Mouse (Mus musculus): ENCODE data around the gene Alg6.

Gene Alg6

DNA sequence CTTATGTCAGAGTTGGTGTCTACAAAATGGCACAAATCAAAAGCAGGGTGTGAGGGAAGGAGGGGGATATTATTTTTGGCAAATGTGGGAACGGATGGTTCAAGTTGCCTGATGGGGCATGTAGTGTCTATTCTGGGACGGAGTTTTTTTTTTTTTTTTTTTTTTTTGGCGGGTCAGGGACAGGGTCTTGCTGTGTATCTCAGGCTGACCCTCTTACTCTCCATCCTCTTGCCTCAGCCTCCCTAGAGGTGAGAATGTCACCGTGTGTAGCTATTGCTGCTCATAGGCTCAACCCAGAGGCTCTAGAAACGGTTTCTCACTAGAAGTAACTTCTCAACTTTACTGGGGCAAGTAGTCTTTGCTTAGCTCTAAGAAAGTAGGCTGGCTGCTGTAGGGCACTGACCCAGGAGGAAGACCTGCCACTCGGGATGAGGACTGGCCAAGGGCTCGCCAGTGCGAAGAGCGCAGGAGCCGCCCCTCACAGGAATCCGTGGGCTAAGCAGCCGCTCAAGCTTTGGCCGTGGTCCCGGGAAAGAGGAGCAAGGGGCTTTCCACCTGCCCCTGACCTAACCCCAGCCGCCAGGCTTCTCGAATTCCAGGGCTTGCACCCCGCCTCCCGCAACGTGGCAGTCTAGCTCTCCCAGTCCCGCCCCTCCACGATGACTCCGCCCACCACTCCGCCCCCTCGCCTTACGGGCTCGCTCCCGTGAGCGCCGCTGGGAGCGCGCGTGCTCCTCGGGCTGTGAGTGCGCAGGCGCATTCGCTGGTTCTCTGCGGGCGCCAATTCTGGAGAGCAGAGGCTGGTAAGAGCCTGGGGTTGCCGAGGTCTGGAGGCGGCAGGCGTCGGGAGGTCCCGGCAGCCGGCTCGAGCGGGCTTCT lies at the start of gene Alg6:
Gene Alg6 (plus strand): TSS at position 761 of the 879 bp plus-strand sequence.
- ATAC-seq (ENCODE audit: low TSS enrichment): peak; percentile 98

DNA sequence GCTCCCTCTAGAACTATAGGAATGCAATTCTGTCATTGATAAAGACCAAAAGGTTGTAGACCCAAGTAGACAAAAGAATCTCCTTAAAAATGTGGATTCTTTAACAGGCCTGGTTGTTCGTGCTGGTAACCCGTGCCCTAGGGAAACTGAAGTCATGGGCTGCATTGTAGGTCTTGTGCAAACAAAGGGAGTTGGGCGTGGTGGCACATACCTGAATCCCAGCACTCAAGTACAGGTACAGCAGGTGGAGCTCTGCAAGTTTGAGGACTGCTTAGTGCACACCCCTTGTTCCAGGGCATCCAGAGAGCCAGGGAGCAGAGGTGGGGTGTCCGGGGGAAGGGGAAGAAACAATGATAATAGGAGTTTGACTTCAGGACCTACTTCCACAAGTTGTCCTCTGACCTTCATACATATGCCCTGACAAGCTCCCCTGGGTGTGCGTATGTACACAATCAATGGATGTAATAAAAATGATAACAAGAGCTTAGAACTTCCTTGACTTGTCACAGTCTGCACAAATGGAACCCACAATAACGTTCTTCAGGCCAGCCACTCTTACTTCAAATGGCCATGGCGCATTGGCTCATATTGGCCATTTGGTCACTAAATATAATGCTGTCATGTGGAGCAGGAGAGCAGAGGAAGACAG lies 45.1 kb upstream of the Alg6 start:
- ATAC-seq (ENCODE audit: low TSS enrichment): no peak

DNA sequence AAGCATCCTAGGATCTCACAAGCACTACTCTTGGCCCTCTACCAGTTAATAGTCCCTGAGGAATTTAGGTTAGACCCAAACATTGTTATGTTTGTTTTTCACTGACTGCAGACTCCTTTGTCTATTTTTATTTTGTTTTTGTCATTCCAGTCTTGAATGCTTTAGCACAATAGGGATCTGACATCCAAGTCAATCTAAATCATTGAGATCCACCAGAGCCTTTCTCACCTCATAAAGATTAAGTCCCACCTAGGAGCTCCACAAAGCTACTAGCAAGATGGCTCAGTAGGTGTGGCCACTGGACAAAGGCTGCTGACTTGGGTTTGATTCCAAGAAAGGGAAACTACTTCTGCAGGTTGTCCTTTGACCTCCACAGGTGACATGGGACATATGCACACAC lies 40.3 kb upstream of the Alg6 start:
- ATAC-seq (ENCODE audit: low TSS enrichment): no peak

DNA sequence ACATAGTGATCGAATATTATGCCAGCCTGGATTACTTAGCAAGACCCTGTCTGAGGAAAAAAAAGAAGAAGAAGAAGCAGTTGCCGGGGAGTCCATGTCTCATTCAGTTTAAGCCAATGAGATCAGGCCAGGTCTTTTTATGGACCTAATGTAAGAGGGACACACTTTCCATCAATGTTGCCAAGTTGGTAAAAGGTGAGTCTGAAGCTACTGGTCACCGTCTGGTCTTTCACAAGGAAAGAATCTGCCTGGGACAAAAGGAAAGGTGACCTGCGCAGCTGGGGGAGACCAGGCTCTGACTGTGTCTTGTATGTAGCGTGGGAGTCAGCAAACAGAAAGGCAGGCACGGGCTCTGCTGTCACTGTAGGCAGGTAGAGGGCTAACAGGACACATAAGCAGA lies 31.5 kb upstream of the Alg6 start:
- ATAC-seq (ENCODE audit: low TSS enrichment): no peak

DNA sequence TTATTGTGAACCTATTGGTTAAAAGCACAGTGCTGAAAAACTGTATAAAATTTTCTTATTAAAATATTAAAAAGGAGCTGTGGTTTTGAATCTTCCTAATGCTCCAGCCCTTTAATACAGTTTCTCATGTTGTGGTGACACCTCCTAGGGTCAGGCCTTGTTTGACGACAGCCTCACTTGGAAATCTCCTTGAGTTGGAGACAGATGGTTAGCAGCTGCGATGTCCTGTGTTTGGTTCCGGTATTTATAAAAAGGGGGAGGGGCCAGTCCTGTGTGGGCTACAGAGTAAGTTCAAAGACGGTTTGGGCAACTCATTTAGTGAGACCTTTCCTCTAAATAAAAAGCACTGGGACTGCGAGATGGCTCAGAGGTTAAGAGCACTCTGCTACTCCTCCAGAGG lies 29.2 kb upstream of the Alg6 start:
- no peak for ATAC-seq (ENCODE audit: low TSS enrichment)

DNA sequence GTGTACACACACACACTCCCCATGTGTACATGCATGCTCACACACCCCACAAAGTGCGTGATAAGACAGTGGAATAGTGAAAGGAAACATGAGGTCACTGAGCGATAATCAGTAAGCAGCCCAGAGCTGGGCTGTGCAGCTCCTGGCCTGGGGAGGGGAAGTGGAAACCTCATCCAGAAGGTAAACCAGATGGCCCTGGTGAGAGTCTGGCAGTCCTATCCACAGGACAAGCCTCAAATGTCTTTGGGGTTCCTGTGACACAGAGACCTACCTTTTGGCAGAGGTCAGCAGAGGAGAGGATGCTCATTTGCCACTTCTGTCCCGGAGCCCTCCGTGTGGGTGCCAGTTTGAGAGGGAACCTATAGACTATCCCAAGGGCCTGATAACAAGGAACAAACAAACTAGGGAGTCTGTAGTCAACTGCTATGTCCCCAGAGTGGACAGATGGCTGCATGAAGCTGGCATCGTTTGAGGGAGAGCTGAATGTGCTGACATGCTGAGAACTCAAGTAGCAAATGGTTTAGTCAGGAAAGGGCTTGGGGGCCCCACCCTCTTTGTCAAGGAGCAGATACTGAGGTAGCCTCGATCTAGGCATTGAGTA lies 2.8 kb upstream of the Alg6 start:
- no peak for ATAC-seq (ENCODE audit: low TSS enrichment)

DNA sequence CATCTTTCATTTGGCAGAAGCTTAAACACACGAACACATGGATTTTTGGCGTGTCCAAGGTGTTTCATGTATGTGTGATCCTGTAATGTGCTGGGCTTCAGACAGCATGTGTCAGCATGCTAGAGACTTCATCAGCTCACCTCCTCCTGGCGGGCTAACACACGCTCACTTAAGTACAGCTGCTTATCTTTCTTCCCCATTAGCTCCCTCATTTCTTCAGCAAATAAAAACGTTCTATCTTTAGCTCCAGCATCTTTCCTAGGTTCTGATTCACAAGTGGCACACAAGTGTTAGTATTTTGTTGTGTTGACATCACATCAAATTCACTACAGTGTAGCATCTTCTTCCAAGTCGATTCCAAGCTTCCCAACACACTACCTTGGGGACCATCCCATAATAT lies 1.5 kb upstream of the Alg6 start:
- no peak for ATAC-seq (ENCODE audit: low TSS enrichment)

DNA sequence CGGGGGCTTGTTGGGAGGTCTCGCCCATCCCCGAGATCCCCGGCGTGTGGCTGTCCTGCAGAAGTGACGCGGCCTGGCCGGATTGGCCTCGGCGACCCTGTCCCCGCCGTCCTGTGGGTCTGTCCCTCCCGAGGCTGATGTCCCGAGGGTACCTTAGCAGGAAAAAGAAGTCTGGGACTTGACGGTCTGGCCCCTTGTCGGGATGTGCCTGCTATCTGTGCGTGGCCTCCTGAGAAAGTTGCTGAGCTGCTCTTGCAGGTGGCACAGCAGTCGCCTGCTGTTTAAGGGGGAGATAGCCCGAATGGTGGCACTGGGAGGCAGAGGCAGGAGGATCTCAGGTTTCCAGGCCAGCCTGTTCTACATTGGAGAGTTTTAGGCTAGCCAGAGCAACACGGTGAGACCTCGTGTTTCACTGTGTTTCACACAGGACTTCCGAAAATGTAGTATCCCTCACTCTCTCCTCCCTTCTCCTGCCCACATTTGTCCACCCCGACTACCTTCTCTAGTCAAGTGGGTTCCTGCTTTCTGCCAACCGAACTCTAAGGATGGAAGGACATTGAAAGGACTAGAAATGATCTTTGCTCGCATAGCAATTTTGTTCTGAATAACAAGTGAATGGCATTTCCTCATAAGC lies 436 bp downstream of the Alg6 start:
- ATAC-seq (ENCODE audit: low TSS enrichment): peak; percentile 65

DNA sequence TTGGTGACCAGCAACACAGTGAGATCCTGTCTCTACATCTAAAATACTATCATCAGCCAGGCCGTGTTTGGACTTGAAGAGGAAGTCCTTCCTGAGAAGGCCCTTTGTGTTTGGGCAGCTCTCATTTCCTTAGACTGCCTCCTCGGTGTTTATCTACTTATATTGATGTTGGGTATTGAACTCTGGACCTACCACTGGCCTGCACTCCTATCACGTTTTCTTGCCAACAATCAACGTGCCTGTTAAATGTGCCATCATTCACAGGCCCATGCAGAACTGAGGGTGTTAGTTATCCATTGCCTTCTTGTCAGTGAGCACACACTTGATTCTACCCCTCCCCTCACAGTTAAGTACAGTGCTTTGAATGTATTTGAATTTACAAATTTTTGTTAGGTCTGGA lies 2.4 kb downstream of the Alg6 start:
- ATAC-seq (ENCODE audit: low TSS enrichment): no peak

DNA sequence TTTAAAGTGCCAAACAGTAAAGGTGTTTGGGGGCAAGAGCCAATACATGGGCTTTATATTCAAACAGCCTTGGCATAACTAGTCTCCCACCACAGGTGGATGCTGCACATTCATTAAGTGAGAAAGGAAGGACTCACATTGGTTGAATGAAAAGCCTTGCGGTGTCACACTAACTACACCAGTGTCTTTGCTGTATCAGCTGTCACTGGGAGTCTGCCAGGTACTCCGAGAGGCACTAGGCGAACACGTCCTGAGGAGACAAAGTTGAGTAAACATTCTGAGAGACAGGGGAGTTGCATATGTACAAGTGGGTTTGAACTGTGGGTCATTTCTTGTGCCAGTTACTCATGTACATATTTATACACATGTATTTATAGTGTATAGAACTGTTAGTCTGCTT lies 8.9 kb downstream of the Alg6 start:
- ATAC-seq (ENCODE audit: low TSS enrichment): no peak

DNA sequence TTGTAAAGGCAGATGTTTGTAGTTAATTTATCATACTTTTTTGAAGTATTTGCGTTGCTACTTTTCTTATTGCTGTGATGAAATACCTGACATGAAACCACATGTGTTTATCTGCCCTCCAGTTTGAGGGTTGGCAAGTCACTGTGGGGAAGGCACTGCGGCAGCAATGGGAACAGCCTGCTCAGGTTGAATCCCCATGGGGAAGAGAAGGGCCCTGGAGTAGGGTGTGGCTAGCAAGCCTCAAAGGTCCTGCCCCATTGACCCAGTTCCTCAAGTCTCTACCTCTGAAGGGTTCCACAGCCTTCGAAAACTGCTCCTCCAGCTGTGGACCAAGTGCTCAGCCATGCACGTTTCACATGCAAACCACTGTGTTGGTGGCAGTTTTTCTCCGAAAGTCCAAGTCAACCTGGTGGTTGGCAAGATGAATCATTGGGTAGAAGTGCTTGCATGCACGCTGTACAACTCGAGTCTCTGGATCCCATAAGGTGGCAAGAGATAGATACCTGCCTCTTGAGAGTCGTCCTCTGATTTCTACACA lies 10.5 kb downstream of the Alg6 start:
- ATAC-seq (ENCODE audit: low TSS enrichment): no peak

DNA sequence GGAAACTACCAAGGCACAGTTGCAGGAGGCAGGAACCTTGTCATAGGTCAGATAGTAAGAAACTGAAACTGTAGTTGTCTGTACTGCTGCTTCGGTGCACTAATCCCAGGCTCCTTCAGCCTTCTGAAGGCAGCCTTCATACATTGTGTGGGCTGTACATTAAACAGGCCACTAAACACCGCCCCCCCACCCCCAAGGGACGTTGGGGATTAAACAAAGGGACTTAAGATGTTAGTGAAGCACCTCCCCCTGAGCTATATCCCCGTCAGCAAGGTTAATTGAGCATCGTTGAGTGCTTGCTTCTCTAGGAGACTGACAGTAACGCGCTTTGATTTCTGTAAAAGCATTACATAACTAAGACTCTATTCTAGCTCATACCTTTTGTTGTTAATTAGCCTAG lies 24.4 kb downstream of the Alg6 start:
- ATAC-seq (ENCODE audit: low TSS enrichment): peak; percentile 47

DNA sequence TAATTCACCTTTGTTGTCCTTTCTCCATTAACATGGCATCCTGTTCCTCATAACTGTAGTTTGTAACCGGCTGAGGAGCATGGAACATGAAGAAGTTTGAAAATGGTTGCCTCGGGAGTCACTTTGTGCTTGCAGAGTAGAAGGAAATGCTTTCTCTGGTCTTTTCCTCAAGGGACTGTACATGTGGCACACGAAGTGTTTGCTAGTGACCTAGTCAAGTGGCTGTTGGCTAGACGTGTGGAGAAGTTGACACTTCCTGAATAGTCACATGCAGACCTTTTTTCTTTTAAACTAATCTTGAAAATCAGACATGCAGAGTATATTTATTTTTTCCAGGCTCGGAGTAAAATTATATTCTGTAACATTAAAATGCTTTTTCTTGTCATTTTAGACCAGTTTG lies 37.0 kb downstream of the Alg6 start:
- no peak for ATAC-seq (ENCODE audit: low TSS enrichment)

DNA sequence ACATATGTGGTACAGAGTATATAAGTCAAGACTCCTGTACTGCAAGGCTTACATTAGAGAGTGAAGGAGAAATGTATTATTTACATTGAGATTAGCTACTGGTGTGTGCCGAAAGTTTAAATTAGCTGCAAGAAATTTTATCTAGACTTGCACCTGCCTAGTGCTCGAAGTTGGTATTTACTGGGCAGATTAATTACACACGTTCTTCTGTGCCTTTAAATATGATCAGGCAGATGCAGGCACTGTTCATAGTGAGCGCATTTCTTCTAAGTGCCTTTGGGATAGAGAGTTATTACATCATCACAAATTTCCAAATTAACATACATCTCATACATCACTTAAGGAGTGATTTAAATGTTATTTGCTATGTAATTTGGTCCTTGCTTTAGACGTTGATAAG lies 50.8 kb downstream of the Alg6 start:
- no peak for ATAC-seq (ENCODE audit: low TSS enrichment)

DNA sequence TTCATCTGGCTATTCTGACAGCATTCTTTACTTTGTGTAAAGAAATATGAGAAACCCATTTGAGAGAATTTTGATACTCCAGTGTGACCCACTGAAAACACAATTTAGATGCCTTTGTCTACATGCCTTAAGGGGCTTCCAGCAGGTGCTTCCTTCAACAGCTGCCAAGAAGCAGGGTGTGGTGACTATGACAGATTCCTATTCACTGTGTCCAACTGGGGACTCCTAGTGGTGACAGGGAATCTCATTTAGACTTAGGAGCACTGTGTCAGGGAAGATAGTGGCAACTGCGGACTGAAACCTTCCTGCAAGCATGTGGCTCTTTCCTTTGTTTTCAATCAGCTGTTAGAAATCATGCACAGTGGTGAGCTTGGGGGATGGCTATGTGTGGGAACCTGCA lies 51.3 kb downstream of the Alg6 start:
- peak; percentile 81 for ATAC-seq (ENCODE audit: low TSS enrichment)

DNA sequence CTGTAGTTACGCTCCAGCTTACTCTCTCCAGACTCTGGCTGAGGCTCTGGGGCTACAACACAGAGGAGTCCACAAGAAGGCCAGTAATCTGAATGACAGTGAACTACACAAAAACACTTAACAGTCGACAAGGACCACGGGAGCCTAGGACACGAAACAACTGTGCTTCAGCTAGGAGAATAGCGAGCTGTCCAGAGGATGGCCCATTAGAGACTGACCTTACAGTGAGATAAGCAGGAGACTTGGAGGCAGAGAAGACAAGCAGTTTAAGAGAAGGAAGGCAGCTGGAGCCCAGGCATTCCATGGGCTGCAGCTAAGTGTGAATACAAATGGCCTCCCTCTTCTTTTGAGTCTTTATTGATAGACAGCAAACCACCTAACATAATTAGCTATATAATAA lies 55.1 kb downstream of the Alg6 start:
- no peak for ATAC-seq (ENCODE audit: low TSS enrichment)

DNA sequence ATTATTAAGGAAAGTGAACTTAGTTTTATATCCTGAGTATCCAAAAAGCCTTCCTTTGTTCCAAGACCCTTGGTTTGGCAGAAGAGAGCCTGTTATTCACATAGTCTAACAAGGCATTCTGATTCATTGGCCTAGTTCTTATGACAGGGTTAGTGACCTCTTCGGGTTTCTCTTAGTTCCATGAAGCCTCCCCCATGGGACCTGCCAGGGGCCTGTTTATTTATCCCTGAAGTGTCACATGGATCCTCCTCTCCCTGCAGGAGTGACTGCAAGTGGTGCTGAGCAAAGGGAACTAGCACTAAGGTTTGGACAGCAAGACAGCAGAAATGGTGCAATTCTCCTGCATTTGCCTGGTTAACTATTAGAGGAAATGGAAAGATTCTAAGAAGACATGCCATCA lies 57.6 kb downstream of the Alg6 start:
- ATAC-seq (ENCODE audit: low TSS enrichment): no peak

DNA sequence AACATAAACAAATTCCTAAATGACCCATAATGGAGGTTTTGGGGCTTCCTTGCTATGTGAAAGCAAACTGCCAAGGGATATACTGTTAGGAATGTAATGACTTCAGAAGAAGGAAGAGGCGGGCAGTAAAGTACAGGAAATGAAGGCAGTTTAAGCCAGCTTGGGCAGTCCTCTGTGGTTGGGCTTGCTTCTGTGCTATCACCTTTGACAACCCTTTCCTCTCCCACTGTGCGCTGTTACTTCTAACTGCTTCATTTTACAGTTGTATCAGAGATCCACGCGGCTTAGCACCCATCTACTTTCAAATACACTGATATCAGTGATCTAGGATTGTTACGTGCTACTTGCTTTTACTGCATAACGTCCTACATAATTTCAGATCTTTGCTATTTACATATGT lies 76.9 kb downstream of the Alg6 start:
- ATAC-seq (ENCODE audit: low TSS enrichment): no peak

Measured in frontal cortex, adult (tissue).